Mouse (Mus musculus) lung, adult 18-20 months (tissue): ENCODE data around the gene Gak.

Experiments
- DNase-seq, 2 experiments: peaks; one replicate each; pipeline ENCODE4 v3.0.0; 2022; ENCODE audit warnings: mixed read lengths in 2 of 2

Gene Gak

GRCm38 (mm10) chr5:108629634-108630483, at the start of gene Gak, which contains the start of gene Tmem175:
Gene Gak, minus strand, starts transcription at chr5:108629755.
Gene Tmem175, plus strand, starts transcription at chr5:108629770.
- DNase-seq, result peak; percentile 93 to 94

DNA sequence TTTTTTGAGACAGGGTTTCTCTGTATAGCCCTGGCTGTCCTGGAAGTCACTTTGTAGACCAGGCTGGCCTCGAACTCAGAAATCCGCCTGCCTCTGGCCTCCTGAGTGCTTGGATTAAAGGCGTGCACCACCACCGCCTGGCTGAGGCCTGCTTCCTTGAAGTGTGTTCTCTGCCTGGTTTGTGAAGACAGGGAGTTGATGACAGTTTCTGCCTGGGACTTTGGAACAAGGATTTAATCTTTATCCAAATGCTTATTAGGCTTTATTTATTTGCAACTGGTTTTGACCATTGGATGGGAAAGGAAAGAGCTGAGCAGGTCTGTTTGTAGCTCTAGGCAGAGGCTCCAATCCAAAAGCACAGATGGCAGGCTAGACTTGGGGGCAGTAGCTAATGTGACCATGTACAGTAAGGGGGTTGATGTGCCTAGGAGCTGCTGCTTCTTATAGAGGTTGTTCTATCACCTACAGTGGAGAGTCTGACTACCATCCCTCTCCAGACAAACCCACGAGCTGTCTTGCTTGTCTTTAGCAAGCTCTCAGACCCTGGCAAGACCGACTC, 48.8 kb upstream of the Gak start:
- no peak for DNase-seq

GRCm38 (mm10) chr5:108677605-108678295, 48.2 kb upstream of the Gak start:
- peak; percentile 20 to 48 for DNase-seq

GRCm38 (mm10) chr5:108676772-108677498, 47.4 kb upstream of the Gak start:
- no peak for DNase-seq

- no peak for DNase-seq
Measured at GRCm38 (mm10) chr5:108675251-108675816, 45.8 kb upstream of the Gak start, which contains the start of gene Slc26a1. Gene Slc26a1, minus strand, starts transcription at chr5:108675569.

DNA sequence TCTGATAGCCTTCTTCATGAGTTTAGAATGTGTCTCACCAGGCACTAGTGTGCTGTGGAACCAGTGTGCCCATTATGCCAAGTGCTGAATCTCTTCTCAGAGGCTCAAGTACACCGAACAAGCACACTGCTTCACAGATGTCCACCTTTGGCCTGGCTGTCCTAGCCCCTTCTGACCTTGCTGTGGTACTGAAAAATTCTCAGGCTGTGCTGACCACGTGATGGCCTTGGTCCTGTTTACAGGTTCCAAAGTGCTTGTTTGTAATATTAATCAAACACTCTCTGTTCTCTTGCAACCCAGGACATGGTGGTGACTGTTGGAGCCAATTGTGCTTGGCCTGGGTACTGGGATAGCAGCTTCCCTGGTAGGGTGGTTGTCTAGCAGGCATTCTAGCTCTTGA, 45.1 kb upstream of the Gak start:
- DNase-seq, result no peak

DNA sequence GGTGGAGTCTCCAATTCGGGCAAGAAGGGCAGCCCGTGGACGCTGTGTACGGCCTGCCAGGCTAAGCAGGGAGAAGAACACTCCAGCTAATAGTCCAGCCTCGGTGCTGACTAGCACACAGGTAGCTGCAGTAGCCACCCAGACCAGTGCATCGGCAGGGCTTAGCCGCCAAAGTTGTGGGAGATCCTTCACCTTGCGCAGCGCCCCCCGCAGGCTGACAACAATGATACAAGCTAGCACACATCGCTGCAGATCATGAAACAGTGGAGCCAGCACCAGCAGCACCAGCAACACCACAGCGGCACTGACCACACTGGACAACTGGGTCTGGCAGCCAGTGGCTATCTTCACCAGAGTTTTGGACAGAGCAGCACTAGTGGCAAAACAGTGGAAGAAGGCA, 42.2 kb upstream of the Gak start:
- no peak for DNase-seq

- DNase-seq, result peak; percentile 36 to 39
Measured at GRCm38 (mm10) chr5:108670785-108671184, 41.2 kb upstream of the Gak start.

DNA sequence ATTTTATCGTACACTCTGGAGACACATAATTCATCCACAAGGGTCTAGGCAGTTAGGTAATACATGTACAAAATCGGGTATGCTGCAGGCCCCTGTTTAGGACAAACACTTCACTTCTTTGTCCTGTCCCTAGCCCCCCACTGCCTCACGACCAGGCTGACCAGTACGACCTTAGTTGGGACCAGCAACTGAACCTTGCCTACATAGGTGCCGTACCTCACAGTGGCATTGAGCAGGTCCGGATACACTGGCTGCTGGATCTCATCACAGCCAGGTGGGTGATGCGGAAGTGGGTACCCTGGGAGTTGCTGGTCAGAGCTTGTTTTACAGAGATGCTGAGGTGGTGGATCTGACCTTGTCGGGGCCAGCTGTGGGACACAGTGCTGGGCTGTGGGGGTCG, 40.4 kb upstream of the Gak start:
- DNase-seq, result no peak

DNA sequence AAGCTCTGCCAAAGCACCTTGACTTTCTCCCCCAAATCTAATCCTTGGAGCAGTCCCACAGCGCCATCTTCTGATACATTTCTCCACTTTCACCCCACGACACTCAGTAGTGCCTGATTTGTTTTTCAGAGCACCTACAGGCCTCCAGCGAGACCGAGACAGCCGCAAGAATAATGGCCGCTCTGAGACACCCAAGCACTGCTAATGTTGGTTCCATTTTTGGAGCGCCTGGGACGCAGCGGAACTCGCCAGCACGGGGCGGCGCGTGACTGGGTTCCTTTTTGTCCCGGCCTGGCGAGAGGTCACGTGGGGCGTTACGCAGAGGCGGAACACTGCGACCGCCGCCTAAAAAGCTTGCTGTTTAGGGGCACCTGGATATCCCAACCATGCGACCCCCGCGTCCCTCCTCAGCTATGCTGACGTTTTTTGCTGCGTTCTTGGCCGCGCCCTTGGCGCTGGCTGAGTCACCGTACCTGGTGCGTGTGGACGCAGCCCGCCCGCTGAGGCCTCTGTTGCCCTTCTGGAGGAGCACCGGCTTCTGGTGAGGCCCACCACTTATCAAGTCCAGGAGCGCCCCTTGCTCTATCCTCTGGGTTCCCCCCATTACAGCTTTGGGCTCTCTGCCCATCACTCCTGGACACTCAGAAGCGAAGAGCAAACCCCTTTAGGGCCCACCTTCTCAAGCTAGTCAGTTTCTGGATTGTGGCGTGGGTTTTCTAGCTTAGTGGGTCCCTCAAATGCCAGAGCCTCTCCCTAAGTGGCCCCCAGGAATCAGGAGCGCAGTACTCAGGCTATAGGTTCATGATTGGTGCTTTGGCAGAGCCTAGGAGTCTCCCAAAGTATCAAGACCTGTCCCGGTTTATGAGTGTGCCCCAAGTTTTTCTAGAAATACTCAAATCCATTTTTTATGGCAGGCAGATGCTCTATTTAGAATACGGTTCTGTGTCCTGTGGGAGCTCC, 39.7 kb upstream of the Gak start, which contains the start of gene Dgkq:
Dgkq (minus strand) TSS at position 696 of the 960 bp plus-strand sequence.
- peak; percentile 92 for DNase-seq

- DNase-seq, result no peak
Measured at GRCm38 (mm10) chr5:108668387-108668932, 38.9 kb upstream of the Gak start.

GRCm38 (mm10) chr5:108667370-108667769, 37.8 kb upstream of the Gak start:
- no peak for DNase-seq

- DNase-seq, result no peak
Measured at GRCm38 (mm10) chr5:108665066-108665465, 35.5 kb upstream of the Gak start.

DNA sequence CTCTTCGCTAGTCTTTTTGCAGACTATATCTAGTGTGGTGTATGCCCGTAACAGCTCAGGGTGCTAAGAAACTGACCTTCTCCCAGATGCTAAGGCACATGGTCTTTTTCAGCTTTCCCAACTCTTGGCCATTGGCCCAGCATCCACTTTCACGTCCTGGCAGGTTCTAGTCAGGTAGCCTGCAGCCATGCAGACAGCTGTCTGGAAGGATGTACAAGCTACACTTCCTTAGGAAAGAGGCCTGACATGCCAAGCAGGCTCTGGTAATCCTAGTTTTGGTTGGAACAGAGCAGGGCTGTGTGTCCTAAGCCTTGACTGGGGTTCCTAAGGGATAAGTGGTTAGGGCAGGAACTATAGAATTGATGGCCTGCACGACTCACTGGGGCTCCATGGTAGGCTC, 33.2 kb upstream of the Gak start:
- DNase-seq, result no peak

DNA sequence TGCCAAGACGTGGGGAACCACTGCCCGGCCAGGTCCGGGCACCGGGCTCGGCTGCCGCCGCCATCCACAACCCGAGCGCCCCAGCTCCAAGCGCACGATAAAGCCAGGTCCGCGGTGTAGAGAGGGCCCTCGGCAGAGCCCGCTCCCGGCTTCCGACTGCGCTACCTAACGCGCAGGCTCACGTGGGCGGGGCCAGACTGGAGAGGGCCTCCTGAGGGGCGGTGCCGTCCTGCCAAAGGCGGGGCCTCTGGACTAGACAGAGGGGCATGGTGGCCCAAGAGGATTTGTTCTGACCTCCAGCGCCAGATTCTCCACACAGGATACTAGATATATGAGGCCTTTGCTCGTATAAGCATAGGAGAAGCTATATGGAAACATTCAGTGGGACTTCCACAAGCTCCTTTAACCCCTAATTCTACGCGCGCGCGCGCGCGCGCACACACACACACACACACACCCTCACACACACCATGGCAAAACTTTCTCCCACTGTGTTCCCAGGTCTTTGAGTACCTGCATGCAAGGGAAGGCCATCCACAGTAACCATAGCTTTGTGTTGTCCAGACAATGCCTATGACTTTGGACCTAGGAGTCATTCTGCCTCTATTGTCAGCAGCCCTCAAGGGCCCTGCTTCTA, 31.2 kb upstream of the Gak start:
- peak; percentile 93 to 95 for DNase-seq

DNA sequence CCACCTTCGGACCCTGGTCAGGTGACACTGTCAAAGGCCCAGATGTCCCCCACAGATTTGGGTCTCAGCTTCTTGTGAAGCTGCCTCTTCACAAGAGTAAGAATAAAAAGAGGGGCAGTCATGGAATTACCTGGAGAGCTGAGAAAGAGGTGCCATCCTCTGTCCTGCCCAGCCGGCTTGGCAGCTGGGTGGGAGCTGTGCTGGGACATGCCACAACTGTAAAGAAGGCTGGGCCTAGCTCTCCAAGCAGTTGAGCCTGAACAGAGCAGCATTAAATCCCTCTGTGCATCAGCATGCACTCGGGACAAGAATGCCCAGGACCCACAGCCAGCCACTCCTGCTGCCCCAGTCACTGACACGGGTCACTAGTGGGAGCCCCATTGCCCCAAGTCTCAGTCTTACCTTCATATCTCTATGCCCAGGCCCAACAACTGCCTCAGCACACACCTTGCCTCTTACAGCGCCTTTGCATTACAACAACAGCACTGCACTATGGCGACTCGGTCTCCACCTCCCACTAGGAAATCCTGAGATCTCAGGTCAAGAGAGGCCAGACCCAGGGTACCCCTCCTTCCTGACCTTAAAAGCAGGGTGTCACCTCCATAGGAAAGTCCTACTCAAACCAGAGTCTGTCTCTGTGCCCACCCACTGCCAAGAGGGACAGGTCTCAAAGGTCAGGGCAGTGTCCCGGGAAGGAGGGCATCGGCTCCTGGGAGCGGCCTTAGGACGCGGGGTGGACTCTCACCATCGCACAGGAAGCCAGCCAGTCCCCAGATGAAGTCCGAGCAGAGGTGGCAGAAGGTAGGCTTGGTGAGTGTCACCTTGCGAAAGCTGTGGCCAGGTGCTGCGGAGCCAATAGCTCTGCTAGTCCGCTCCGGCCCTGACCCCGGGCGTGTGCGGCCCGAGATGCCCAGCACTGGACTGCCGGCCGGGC, 30.4 kb upstream of the Gak start, which contains the start of gene Idua:
Idua (plus strand) TSS at position 634 of the 934 bp plus-strand sequence.
- no peak for DNase-seq

DNA sequence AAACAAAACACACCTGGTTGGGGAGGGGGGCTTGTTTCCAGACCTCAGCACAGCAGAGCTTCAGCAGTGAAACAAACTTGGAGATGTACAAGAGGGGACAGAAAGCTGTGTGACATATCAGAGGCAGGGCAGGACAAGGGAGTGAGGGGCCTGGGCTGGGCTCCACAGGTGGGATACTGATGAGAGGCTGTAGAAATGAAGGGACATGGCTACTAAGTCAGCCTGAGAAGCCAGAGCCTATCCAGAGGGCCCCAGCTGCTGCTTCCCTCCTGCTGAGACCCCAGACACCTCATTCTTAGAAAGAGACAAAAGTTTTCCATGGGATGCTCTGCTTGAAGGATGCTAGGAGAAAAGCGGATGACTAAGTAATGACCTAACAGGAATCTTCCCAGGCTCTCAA, 29.1 kb upstream of the Gak start:
- no peak for DNase-seq

- no peak for DNase-seq
Measured at GRCm38 (mm10) chr5:108657406-108657805, 27.9 kb upstream of the Gak start.
